Mouse (Mus musculus): ENCODE measurements around the gene Nkrf.

- no peak for TF ChIP-seq POLR2A (IDR thresholded peaks at IDR 0.05; ENCODE audit: borderline replicate concordance, extremely low read depth, low read depth, low read length)
- TF ChIP-seq CTCF (IDR thresholded peaks at IDR 0.05; ENCODE audit: insufficient read depth, low read length): no peak
Measured at GRCm38 (mm10) chrX:36873765-36874164, 28.9 kb downstream of the Nkrf start, which contains the start of the genes Ube2a and C330007P06Rik.

All from lung, adult 2 months (tissue).